Mouse (Mus musculus) gastrocnemius, postnatal 4 days (tissue): ENCODE data around the gene Slc22a23. TPM values are rescaled to one million over a fixed set of nuclear protein-coding genes. Genes with fewer than 3 reads are reported as not detected.

ENCODE experiments used
- DNase-seq, 2 experiments: peaks; one replicate each; pipeline ENCODE4 v3.0.0; 2021 to 2022; ENCODE audit warnings: low spot score in 2 of 2, mixed read lengths in 2 of 2
- total RNA-seq, 2 experiments: library from RNA; stranded (reverse); gene quantifications; 2 replicates each; pipeline ENCODE4 v1.2.3; 2021

Gene Slc22a23
- total RNA-seq, 2 experiments from 2014 or later, result 7.4 to 7.8 TPM

- no peak for DNase-seq
Observed at GRCm38 (mm10) chr13:34304896-34305295, 40.1 kb downstream of the Slc22a23 start.

- no peak for DNase-seq
Observed at GRCm38 (mm10) chr13:34303386-34304016, 41.5 kb downstream of the Slc22a23 start.

- no peak for DNase-seq
Observed at GRCm38 (mm10) chr13:34301585-34301984, 43.4 kb downstream of the Slc22a23 start.

GRCm38 (mm10) chr13:34299351-34300333 is 45.3 kb downstream of the Slc22a23 start:
- no peak for DNase-seq

GRCm38 (mm10) chr13:34298674-34299073 is 46.3 kb downstream of the Slc22a23 start:
- DNase-seq, result no peak

- no peak for DNase-seq
Observed at GRCm38 (mm10) chr13:34298061-34298460, 46.9 kb downstream of the Slc22a23 start.

GRCm38 (mm10) chr13:34295787-34296435 is 49.1 kb downstream of the Slc22a23 start:
- DNase-seq, result no peak

GRCm38 (mm10) chr13:34294212-34294611 is 50.8 kb downstream of the Slc22a23 start:
- DNase-seq, result no peak

GRCm38 (mm10) chr13:34292042-34292441 is 52.9 kb downstream of the Slc22a23 start:
- no peak for DNase-seq

GRCm38 (mm10) chr13:34290346-34290745 is 54.6 kb downstream of the Slc22a23 start:
- no peak for DNase-seq

- DNase-seq, result no peak
Observed at GRCm38 (mm10) chr13:34289567-34289966, 55.4 kb downstream of the Slc22a23 start.

- no peak for DNase-seq
Observed at GRCm38 (mm10) chr13:34288129-34288528, 56.9 kb downstream of the Slc22a23 start.

GRCm38 (mm10) chr13:34287601-34288083 is 57.3 kb downstream of the Slc22a23 start:
- DNase-seq, result no peak

- no peak for DNase-seq
Observed at GRCm38 (mm10) chr13:34281360-34281759, 63.6 kb downstream of the Slc22a23 start.

GRCm38 (mm10) chr13:34278759-34279270 is 66.2 kb downstream of the Slc22a23 start:
- no peak for DNase-seq

GRCm38 (mm10) chr13:34278288-34278701 is 66.7 kb downstream of the Slc22a23 start:
- DNase-seq, result no peak

- DNase-seq, result no peak
Observed at GRCm38 (mm10) chr13:34277611-34278010, 67.4 kb downstream of the Slc22a23 start.

GRCm38 (mm10) chr13:34277001-34277400 is 68.0 kb downstream of the Slc22a23 start:
- DNase-seq, result no peak

- DNase-seq, result no peak
Observed at GRCm38 (mm10) chr13:34274890-34275289, 70.1 kb downstream of the Slc22a23 start.

- no peak for DNase-seq
Observed at GRCm38 (mm10) chr13:34274417-34274816, 70.6 kb downstream of the Slc22a23 start.
